Mouse (Mus musculus) fat pad, adult 2 months (tissue): Measurements from ENCODE around the gene Hmg20b.

Source experiments
- DNase-seq: peaks from one replicate; pipeline ENCODE4 v3.0.0-alpha.2; 2011; ENCODE audit warnings: low read depth, low spot score; ENCODE audit errors: extremely low read depth

Hmg20b gene

GRCm38 (mm10) chr10:81354738-81355477 lies 4.6 kb upstream of the Hmg20b start:
- no peak for DNase-seq

GRCm38 (mm10) chr10:81351678-81352291 lies 1.5 kb upstream of the Hmg20b start:
- no peak for DNase-seq

- no peak for DNase-seq
Measured at GRCm38 (mm10) chr10:81349961-81350350, 324 bp downstream of the Hmg20b start.

GRCm38 (mm10) chr10:81349146-81349545 lies 1.1 kb downstream of the Hmg20b start:
- DNase-seq, result no peak

- no peak for DNase-seq
Measured at GRCm38 (mm10) chr10:81346453-81347067, 3.7 kb downstream of the Hmg20b start.

- no peak for DNase-seq
Measured at GRCm38 (mm10) chr10:81345162-81345534, 5.1 kb downstream of the Hmg20b start.

GRCm38 (mm10) chr10:81344421-81345161 lies 5.7 kb downstream of the Hmg20b start:
- no peak for DNase-seq

- no peak for DNase-seq
Measured at GRCm38 (mm10) chr10:81342686-81343505, 7.4 kb downstream of the Hmg20b start, which contains the start of gene Gipc3. Gipc3 (minus strand) TSS chr10:81343266.

- no peak for DNase-seq
Measured at GRCm38 (mm10) chr10:81341333-81341949, 8.8 kb downstream of the Hmg20b start.

- no peak for DNase-seq
Measured at GRCm38 (mm10) chr10:81340551-81341332, 9.5 kb downstream of the Hmg20b start.

- no peak for DNase-seq
Measured at GRCm38 (mm10) chr10:81336558-81336957, 13.7 kb downstream of the Hmg20b start.

GRCm38 (mm10) chr10:81335393-81336340 lies 14.6 kb downstream of the Hmg20b start:
- DNase-seq, result no peak

- DNase-seq, result no peak
Measured at GRCm38 (mm10) chr10:81334324-81334723, 16.0 kb downstream of the Hmg20b start.

GRCm38 (mm10) chr10:81332277-81332676 lies 18.0 kb downstream of the Hmg20b start:
- no peak for DNase-seq

GRCm38 (mm10) chr10:81330007-81330406 lies 20.3 kb downstream of the Hmg20b start:
- no peak for DNase-seq

GRCm38 (mm10) chr10:81329194-81329975 lies 20.9 kb downstream of the Hmg20b start:
- DNase-seq, result no peak

GRCm38 (mm10) chr10:81328386-81328785 lies 21.9 kb downstream of the Hmg20b start, which contains the start of gene Tbxa2r:
Tbxa2r (plus strand) TSS chr10:81328731.
- DNase-seq, result no peak
